In the genomic region with DNA sequence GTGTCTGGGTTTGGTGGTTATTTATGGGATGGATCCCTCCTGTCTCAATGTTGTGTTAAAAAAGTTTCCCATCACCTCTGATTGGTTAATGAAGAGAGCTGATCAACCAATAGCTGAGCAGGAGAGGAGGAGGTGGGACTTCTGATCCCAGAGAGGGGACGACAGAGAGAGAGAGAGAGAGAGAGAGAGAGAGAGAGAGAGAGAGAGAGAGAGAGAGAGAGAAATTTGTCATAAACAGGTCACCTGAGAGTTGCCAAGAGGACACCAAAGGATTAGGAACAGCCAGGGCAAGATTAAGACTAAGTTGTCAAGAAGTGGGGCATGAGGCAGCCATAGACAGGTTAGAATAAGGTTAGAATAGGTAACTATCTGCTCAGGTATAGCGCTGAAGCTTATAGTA, we compare ENCODE assay signal across 18 mouse cellular contexts.
DNase-seq lines count a peak whose midpoint lies in the region; TF ChIP-seq lines count a peak whose summit lies in the region.
"Had no signal": no experiment of that assay in that cellular context is flagged by ENCODE, and none has a peak within 500 bp of the region (broad histone marks: within the 10 kb centered on the region; RNA-seq: fewer than 3 reads in every experiment).

No protein-coding gene starts in this region.

- TF ChIP-seq POLR2A in CH12.LX (IDR thresholded peaks at IDR 0.05; ENCODE audit: low read depth, low read length) = no peak
- TF ChIP-seq POLR2A in MEL (IDR thresholded peaks at IDR 0.05; ENCODE audit: control insufficient read depth in 1 of 2, insufficient read depth in 1 of 2, low read depth in 1 of 2, low read length in 2 of 2, poor library complexity in 1 of 2) = no peak

- dilution Hi-C loops in CH12.LX (cut with MboI; ENCODE audit: extremely low pct_ligation_motif_present, extremely low pct_unique_long_range_greater_than_20kb, low sequenced_read_pairs) = no loop called here

- no peak overlapping the region for H3K27ac ChIP-seq in CH12.LX (ENCODE audit: insufficient read depth, low read depth)
- H3K27ac ChIP-seq in MEL (ENCODE audit: control insufficient read depth, low read depth, low read length) = no peak overlapping the region

- H3K4me3 ChIP-seq in CH12.LX (replicated peaks in 1 of 3; ENCODE audit: low read depth in 2 of 3, low read length in 2 of 3, poor library complexity in 1 of 3) (no peak overlapping the region), MEL (ENCODE audit: control insufficient read depth in 1 of 2, insufficient read depth in 1 of 2, low read depth in 2 of 2, low read length in 2 of 2) (no peak overlapping the region)

- H3K4me1 ChIP-seq in CH12.LX (ENCODE audit: control insufficient read depth in 1 of 2, insufficient read depth in 2 of 2) (peaks cover 7 to 22% of the 10 kb centered on the region in 2 experiments), MEL (ENCODE audit: control insufficient read depth in 1 of 2, insufficient read depth in 2 of 2, low read length in 2 of 2) (peaks cover 7 to 16% of the 10 kb centered on the region in 2 experiments)

- TF ChIP-seq RAD21 in CH12.LX (IDR thresholded peaks at IDR 0.05; ENCODE audit: low read depth, low read length) (no peak), MEL (IDR thresholded peaks at IDR 0.05; ENCODE audit: low read depth, low read length) (no peak; the same call in 1 of the 2 replicates)

- no peaks in the 10 kb centered on the region for H3K27me3 ChIP-seq in CH12.LX (replicated peaks)
- no peaks in the 10 kb centered on the region for H3K27me3 ChIP-seq in MEL (ENCODE audit: control insufficient read depth in 1 of 2, insufficient read depth in 2 of 2, low read length in 2 of 2)
- H3K27me3 ChIP-seq: Patski had no signal

- H3K4me2 ChIP-seq in CH12.LX (ENCODE audit: insufficient read depth, low read depth, poor library complexity, severe bottlenecking) = peak overlapping the region; percentile 7; the same call in 1 of the 2 replicates

- no peak for TF ChIP-seq CTCF in CH12.LX (conservative IDR thresholded peaks at IDR 0.05 in 1 of 2, IDR thresholded peaks at IDR 0.05 in 1 of 2; ENCODE audit: low read depth in 2 of 2, low read length in 2 of 2)
- no peak for TF ChIP-seq CTCF in MEL (IDR thresholded peaks at IDR 0.05 in 2 of 3, conservative IDR thresholded peaks at IDR 0.05 in 1 of 3; ENCODE audit: control insufficient read depth in 1 of 3, insufficient read depth in 1 of 3, low read depth in 2 of 3, low read length in 3 of 3, poor library complexity in 1 of 3, severe bottlenecking in 1 of 3)

- no peaks in the 10 kb centered on the region for H3K79me2 ChIP-seq in CH12.LX (replicated peaks; ENCODE audit: control insufficient read depth, extremely low read depth, insufficient read depth, poor library complexity, severe bottlenecking)
- no peaks in the 10 kb centered on the region for H3K79me2 ChIP-seq in MEL (ENCODE audit: control insufficient read depth, insufficient read depth, low read length, poor library complexity)

- H3K36me3 ChIP-seq in CH12.LX (replicated peaks in 1 of 2; ENCODE audit: control insufficient read depth in 1 of 2, insufficient read depth in 1 of 2, low read length in 1 of 2) (no peaks in the 10 kb centered on the region), MEL (ENCODE audit: control insufficient read depth in 1 of 2, insufficient read depth in 2 of 2, low read length in 2 of 2) (peaks cover 0 to 10% of the 10 kb centered on the region in 2 experiments; a peak in 2 of 4 replicates)
- H3K36me3 ChIP-seq: G1E had no signal

- in situ Hi-C loops in CH12.LX (cut with MboI; ENCODE audit: low pct_ligation_motif_present, low pct_unique_long_range_greater_than_20kb, low sequenced_read_pairs) = no loop called here

- H3K9me3 ChIP-seq in CH12.LX (replicated peaks; ENCODE audit: low read length) (no peaks in the 10 kb centered on the region), MEL (replicated peaks; ENCODE audit: insufficient read depth, low read length) (no peaks in the 10 kb centered on the region)

- no peak overlapping the region for H3K9ac ChIP-seq in CH12.LX (ENCODE audit: insufficient read depth, low read depth)
- H3K9ac ChIP-seq in MEL (ENCODE audit: control insufficient read depth, low read depth, low read length, poor library complexity, severe bottlenecking) = no peak overlapping the region

- no peak for TF ChIP-seq EP300 in CH12.LX (IDR thresholded peaks at IDR 0.05; ENCODE audit: low read length)
- no peak for TF ChIP-seq EP300 in MEL (IDR thresholded peaks at IDR 0.05; ENCODE audit: low read depth in 1 of 2, low read length in 2 of 2)

- DNase-seq in CH12.LX (ENCODE audit: extremely low read depth) (no peak), MEL (ENCODE audit: low read depth, low spot score) (peak; percentile 76)
- DNase-seq in urinary bladder, postnatal 4 days (ENCODE audit: low spot score in 2 of 2) = no peak
- DNase-seq in cerebellum, adult 8-10 months = no peak
- DNase-seq: adrenal gland, adult 2 months; adrenal gland, adult 8-10 months; adrenal gland, postnatal 10 days; adrenal gland, postnatal 14 days; adrenal gland, postnatal 25 days; adrenal gland, postnatal 36 days; B cell, adult 2 months; cerebellum, adult 11 months; cerebellum, adult 11-12 months; cerebellum, adult 18-20 months; cerebellum, adult 2 months; cerebellum, adult 9-10 months had no signal

TF ChIP-seq in CH12.LX, 34 proteins besides CTCF, POLR2A, EP300 and RAD21:
- TF ChIP-seq MXI1 (IDR thresholded peaks at IDR 0.05; ENCODE audit: low read depth, low read length) = no peak
- no peak for TF ChIP-seq MAZ (IDR thresholded peaks at IDR 0.05; ENCODE audit: low read depth, low read length)
- no peak for TF ChIP-seq UBTF (IDR thresholded peaks at IDR 0.05; ENCODE audit: low read depth, low read length)
- TF ChIP-seq TBP (conservative IDR thresholded peaks at IDR 0.05; ENCODE audit: low read depth, low read length) = no peak

TF ChIP-seq in MEL, 35 proteins besides CTCF, POLR2A, EP300 and RAD21:
- TF ChIP-seq JUND (IDR thresholded peaks at IDR 0.05; ENCODE audit: low read depth, low read length) = peak; percentile 98
- TF ChIP-seq USF2 (IDR thresholded peaks at IDR 0.05; ENCODE audit: borderline replicate concordance in 1 of 2, insufficient read depth in 1 of 2, low read depth in 1 of 2, low read length in 2 of 2) = no peak
